Mouse (Mus musculus): ENCODE measurements around the gene Foxj3. TPM values are rescaled to one million over a fixed set of nuclear protein-coding genes. Genes with fewer than 3 reads are reported as not detected.

The Foxj3 gene
- polyA plus RNA-seq, 1 experiment from 2014 or later = 23.8 TPM

DNA sequence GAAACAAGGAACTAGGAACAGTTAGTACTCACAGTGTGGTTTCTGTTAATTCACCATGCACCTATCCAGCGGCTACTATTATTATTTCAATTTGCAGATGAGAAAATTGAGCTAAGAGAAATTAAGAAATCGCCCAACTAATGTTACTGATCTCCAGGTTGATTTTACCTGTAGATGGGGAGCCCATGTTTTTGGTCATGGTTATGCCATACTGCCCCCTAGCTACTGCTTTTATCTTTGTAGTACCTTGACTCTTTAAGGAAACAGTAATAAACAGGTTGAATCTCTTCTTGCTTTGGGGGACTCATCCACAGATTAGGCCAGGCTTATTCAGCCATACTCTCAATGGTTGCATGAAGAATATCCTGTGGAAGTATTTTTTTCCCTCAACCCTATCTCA, 5.0 kb upstream of the Foxj3 start:
- H3K27me3 ChIP-seq = no peaks in the 10 kb centered on the region
- H3K9me3 ChIP-seq (replicated peaks) = no peaks in the 10 kb centered on the region
- ATAC-seq = no peak
- no peak overlapping the region for H3K9ac ChIP-seq
- H3K4me1 ChIP-seq = no peaks in the 10 kb centered on the region
- no peak overlapping the region for H3K4me2 ChIP-seq
- H3K27ac ChIP-seq = no peak overlapping the region
- no peak overlapping the region for H3K4me3 ChIP-seq
- no peaks in the 10 kb centered on the region for H3K36me3 ChIP-seq (ENCODE audit: poor library complexity, severe bottlenecking)
- 71% methylated on average over 2 of the region's 2 CpGs for WGBS

GRCm38 (mm10) chr4:119535103-119535502, 1.7 kb upstream of the Foxj3 start:
- Histone ChIP-seq H3K4me1 (peaks cover 5% of the 10 kb centered on the region; the same call in 1 of the 2 replicates), H3K4me2 (no peak overlapping the region), H3K4me3 (no peak overlapping the region), H3K27me3 (no peaks in the 10 kb centered on the region), H3K9ac (no peak overlapping the region), H3K9me3 (replicated peaks) (no peaks in the 10 kb centered on the region), H3K27ac (no peak overlapping the region), H3K36me3 (ENCODE audit: poor library complexity, severe bottlenecking) (no peaks in the 10 kb centered on the region)
- no peak for ATAC-seq
- WGBS = 59% methylated on average over 4 of the region's 4 CpGs

DNA sequence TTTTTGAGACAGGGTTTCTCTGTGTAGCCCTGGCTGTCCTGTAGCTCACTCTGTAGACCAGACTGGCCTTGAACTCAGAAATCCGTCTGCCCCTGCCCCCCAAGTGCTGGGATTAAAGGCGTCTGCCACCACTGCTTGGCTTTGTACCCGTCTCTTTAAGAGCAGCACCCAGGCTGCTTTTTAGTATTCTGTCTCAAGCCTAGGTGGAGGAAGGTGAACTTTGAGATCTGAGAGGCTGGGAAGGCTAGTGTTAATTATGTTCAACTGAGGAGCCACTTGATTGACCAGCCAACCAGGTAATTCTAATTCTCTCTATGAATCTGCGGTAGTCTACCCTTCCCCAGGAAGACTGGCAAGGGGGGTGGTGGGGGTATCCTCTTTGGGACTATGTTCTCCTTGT, 632 bp downstream of the Foxj3 start:
- WGBS = 73% methylated on average over 4 of the region's 4 CpGs

DNA sequence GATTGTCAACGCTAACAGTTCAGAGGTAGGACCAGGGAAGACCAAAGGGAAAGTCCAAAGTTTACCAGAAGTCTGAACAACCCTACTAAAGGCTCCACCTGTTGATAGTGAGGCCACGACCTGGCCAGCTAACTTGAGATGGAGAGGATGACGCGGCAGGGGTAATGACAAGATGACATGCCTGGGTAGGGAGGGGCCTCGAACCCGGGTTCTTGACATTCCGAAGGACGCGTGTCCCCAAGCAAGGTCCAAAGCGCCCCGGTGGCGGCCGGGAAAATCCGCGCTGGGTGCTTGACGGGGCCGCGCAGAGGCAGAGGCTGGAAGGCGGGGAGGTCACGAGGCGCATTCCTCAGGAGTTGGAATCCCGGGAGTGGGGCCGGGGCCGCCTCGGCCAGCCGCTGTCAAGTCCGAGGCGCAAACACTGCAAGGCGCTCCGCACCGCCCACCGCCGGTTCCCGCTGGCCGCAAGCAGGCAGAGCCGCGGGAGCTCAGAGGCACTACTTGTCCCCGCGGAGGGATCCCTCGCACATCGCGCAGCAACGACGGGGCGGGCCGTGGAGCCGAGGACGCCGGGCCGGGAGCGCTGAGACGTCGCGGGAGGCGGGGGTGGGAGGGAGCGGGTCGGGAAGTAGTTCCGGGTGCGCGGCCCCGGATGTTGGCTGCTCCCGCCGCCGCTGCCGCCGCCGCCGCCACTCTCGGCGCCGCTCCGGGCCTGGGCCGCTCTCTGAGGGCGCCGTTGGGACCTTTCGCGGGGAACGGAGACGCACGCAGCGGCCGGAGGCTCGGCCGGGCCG, 2.4 kb downstream of the Foxj3 start, which contains the start of gene Frg2f1:
Gene Frg2f1, minus strand, starts transcription at position 499 of the 794 bp plus-strand sequence.
- under 1% methylated on average over 41 of the region's 85 CpGs for WGBS
- Histone ChIP-seq H3K4me3 (peak within 1 kb of the TSS; percentile 96), H3K27ac (peak within 1 kb of the TSS; percentile 97), H3K27me3 (no peaks in the 10 kb centered on the region), H3K9ac (peak within 1 kb of the TSS; percentile 94), H3K4me2 (peak within 1 kb of the TSS; percentile 79), H3K9me3 (replicated peaks) (no peaks in the 10 kb centered on the region), H3K36me3 (ENCODE audit: poor library complexity, severe bottlenecking) (no peaks in the 10 kb centered on the region), H3K4me1 (peaks cover 25% of the 10 kb centered on the region)
- ATAC-seq = peak; percentile 96

More for the DNA sequence above, 632 bp downstream of the Foxj3 start:
- Histone ChIP-seq H3K4me1 (peaks cover 22% of the 10 kb centered on the region), H3K27me3 (no peaks in the 10 kb centered on the region), H3K9me3 (replicated peaks) (no peaks in the 10 kb centered on the region), H3K9ac (no peak overlapping the region), H3K4me3 (no peak overlapping the region), H3K4me2 (no peak overlapping the region), H3K36me3 (ENCODE audit: poor library complexity, severe bottlenecking) (no peaks in the 10 kb centered on the region), H3K27ac (no peak overlapping the region)
- no peak for ATAC-seq

DNA sequence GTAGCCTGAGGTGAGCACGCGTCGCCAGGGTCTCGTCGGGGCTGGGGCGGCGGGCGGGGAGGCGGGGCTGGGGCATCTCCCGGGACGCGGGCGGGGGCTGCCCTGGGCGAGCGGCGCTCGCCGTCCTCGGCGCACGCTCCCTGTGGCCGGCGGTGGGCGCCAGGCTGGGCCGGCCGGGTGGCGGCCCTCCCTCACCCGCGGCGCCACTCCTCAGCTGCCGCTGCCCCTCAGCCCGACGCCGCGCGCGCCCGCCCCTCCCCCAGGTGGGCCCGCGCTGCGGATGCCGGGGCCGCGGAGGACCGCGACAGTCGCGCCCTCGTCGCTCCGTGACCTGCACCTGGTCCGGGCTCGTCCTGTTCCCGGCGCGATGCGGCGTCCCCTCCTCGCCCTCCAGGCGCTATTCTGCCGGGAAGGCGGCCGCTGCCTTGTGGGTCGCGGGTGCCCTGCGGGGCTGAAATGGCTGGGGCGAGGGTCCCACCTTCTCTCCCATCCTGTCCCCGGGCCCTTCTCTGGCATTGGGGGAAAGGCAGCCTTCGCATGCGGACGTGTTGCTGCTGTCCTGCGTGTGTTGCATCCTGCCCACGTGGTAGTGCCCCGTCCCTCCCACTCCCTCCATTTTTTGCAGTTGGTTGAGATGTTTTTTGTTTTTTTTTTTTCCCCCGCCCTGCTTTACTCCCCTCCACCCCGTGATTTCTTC, 3.2 kb downstream of the Foxj3 start:
- Histone ChIP-seq H3K4me2 (peak overlapping the region; percentile 79), H3K9me3 (replicated peaks) (no peaks in the 10 kb centered on the region), H3K27me3 (no peaks in the 10 kb centered on the region), H3K36me3 (ENCODE audit: poor library complexity, severe bottlenecking) (no peaks in the 10 kb centered on the region), H3K4me3 (peak overlapping the region; percentile 96), H3K9ac (peak overlapping the region; percentile 94), H3K4me1 (peaks cover 25% of the 10 kb centered on the region), H3K27ac (peak overlapping the region; percentile 97)
- under 1% methylated on average over 42 of the region's 76 CpGs for WGBS
- ATAC-seq = peak; percentile 48

GRCm38 (mm10) chr4:119540533-119540890, 3.7 kb downstream of the Foxj3 start:
- Histone ChIP-seq H3K27ac (peak overlapping the region; percentile 97), H3K4me3 (peak overlapping the region; percentile 96), H3K4me2 (peak overlapping the region; percentile 79), H3K27me3 (no peaks in the 10 kb centered on the region), H3K4me1 (peaks cover 25% of the 10 kb centered on the region), H3K36me3 (ENCODE audit: poor library complexity, severe bottlenecking) (no peaks in the 10 kb centered on the region), H3K9ac (peak overlapping the region; percentile 94), H3K9me3 (replicated peaks) (no peaks in the 10 kb centered on the region)
- 5% methylated on average over 10 of the region's 10 CpGs for WGBS
- ATAC-seq = no peak

GRCm38 (mm10) chr4:119550864-119551263, 14.1 kb downstream of the Foxj3 start:
- no peaks in the 10 kb centered on the region for H3K27me3 ChIP-seq
- H3K9ac ChIP-seq = no peak overlapping the region
- H3K4me1 ChIP-seq = peaks cover 12% of the 10 kb centered on the region
- no peak for ATAC-seq
- H3K9me3 ChIP-seq (replicated peaks) = no peaks in the 10 kb centered on the region
- no peaks in the 10 kb centered on the region for H3K36me3 ChIP-seq (ENCODE audit: poor library complexity, severe bottlenecking)
- no peak overlapping the region for H3K4me2 ChIP-seq
- H3K27ac ChIP-seq = no peak overlapping the region
- WGBS = 91% methylated on average over 1 of the region's 1 CpGs
- H3K4me3 ChIP-seq = no peak overlapping the region

DNA sequence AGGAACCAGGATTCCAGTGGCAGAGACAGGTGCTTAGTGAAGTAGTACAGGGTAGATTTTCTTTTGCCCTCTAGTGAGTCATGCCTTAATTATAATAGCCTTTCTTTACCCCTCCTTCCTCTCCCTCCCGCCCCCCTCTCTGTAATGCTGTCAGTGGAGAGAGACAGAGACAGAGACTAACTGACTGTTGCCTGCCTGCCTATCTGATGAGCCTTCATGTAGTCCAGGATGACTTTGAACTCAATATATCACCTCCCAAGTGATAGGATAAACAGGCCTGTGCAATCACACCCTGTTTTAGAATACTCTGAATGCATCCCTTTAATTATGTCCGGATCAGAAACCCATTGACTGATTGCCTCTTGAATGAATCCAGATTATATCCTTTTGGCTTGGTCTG, 18.7 kb downstream of the Foxj3 start:
- H3K36me3 ChIP-seq (ENCODE audit: poor library complexity, severe bottlenecking) = no peaks in the 10 kb centered on the region
- H3K4me2 ChIP-seq = no peak overlapping the region
- 62% methylated on average over 2 of the region's 2 CpGs for WGBS
- H3K9me3 ChIP-seq (replicated peaks) = no peaks in the 10 kb centered on the region
- H3K4me1 ChIP-seq = peaks cover 19% of the 10 kb centered on the region
- no peak overlapping the region for H3K9ac ChIP-seq
- no peak overlapping the region for H3K4me3 ChIP-seq
- no peak for ATAC-seq
- no peaks in the 10 kb centered on the region for H3K27me3 ChIP-seq
- H3K27ac ChIP-seq = no peak overlapping the region

- Histone ChIP-seq H3K4me2 (no peak overlapping the region), H3K36me3 (ENCODE audit: poor library complexity, severe bottlenecking) (0 out of 2 replicates have a peak, but pooled peaks cover 4% of the 10 kb centered on the region), H3K27ac (no peak overlapping the region), H3K9ac (no peak overlapping the region), H3K9me3 (replicated peaks) (no peaks in the 10 kb centered on the region), H3K4me3 (no peak overlapping the region), H3K4me1 (peaks cover 12% of the 10 kb centered on the region), H3K27me3 (no peaks in the 10 kb centered on the region)
- no peak for ATAC-seq
These were observed 26.3 kb downstream of the Foxj3 start for GRCm38 (mm10) chr4:119563136-119563535.

DNA sequence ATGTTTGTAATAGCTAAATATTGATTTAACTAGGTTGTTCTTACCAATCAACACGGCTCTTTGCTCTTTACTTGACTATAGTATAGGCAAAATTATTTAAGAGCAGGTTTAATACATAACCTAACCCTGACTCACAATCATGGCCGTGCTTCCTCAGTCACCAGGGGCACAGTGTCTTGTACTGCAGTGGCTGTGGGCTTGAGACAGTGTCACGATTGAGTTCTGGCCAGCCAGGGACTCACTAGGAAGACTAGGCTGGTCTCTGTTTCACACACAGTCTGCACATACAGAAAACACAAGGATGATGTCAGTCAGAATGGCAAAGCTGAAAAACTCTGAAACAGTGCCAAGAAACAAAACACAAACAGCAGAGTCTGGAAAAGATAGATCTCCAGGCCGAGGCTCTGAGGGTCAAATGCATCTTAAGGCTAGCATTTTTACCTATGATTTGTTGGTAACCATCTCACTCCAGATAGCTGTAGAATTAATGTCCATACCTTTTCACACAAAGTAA, 29.6 kb downstream of the Foxj3 start:
- no peak overlapping the region for H3K4me2 ChIP-seq
- peaks cover 4% of the 10 kb centered on the region; the same call in 1 of the 2 replicates for H3K4me1 ChIP-seq
- WGBS = 77% methylated on average over 4 of the region's 4 CpGs
- no peaks in the 10 kb centered on the region for H3K27me3 ChIP-seq
- H3K36me3 ChIP-seq (ENCODE audit: poor library complexity, severe bottlenecking) = 0 out of 2 replicates have a peak, but pooled peaks cover 4% of the 10 kb centered on the region
- H3K4me3 ChIP-seq = no peak overlapping the region
- no peak overlapping the region for H3K27ac ChIP-seq
- H3K9ac ChIP-seq = no peak overlapping the region
- no peaks in the 10 kb centered on the region for H3K9me3 ChIP-seq (replicated peaks)
- ATAC-seq = no peak

- no peak for ATAC-seq
- no peaks in the 10 kb centered on the region for H3K9me3 ChIP-seq (replicated peaks)
- no peak overlapping the region for H3K4me2 ChIP-seq
- H3K9ac ChIP-seq = no peak overlapping the region
- H3K27ac ChIP-seq = no peak overlapping the region
- peaks cover 8% of the 10 kb centered on the region; the same call in 1 of the 2 replicates for H3K36me3 ChIP-seq (ENCODE audit: poor library complexity, severe bottlenecking)
- no peaks in the 10 kb centered on the region for H3K27me3 ChIP-seq
- WGBS = 94% methylated on average over 3 of the region's 3 CpGs
- no peaks in the 10 kb centered on the region for H3K4me1 ChIP-seq
- H3K4me3 ChIP-seq = no peak overlapping the region
These were observed 35.9 kb downstream of the Foxj3 start for GRCm38 (mm10) chr4:119572682-119573081.

GRCm38 (mm10) chr4:119574504-119574903, 37.7 kb downstream of the Foxj3 start:
- H3K27ac ChIP-seq = no peak overlapping the region
- WGBS = 74% methylated on average over 2 of the region's 2 CpGs
- no peaks in the 10 kb centered on the region for H3K4me1 ChIP-seq
- no peaks in the 10 kb centered on the region for H3K9me3 ChIP-seq (replicated peaks)
- no peak overlapping the region for H3K4me2 ChIP-seq
- no peak overlapping the region for H3K9ac ChIP-seq
- no peak for ATAC-seq
- H3K27me3 ChIP-seq = no peaks in the 10 kb centered on the region
- H3K36me3 ChIP-seq (ENCODE audit: poor library complexity, severe bottlenecking) = peaks cover 8% of the 10 kb centered on the region; the same call in 1 of the 2 replicates
- H3K4me3 ChIP-seq = no peak overlapping the region

Data from forebrain, embryonic 13.5 days (tissue).